In the genomic region with DNA sequence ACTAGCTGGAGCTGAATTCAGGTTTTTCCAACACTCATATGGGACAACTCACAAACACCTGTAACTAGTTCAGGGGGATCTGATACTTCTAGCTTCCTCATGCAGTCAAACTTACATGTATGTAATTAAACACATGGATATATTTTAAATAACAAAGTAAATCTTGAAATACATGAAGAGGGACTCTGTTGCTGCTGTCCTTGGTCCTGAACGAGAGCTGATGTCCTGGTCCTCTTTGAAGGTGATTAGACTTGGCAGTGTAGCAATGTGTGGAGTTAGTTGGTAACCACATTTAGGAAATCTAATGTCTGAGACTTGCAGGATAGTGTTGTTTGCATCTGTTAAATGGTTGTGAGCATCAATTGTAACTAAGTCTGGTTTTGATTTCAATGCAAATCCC, we compare ENCODE assay signal across 7 mouse cellular contexts.
A peak's percentile ranks its signal among the peaks of the same experiment; 100 is the strongest.
DNase-seq lines count a peak whose midpoint lies in the region; ATAC-seq lines count a peak whose summit lies in the region.

No protein-coding gene starts in this region.

- intact Hi-C loops in left cerebral cortex, postnatal 4 days (cut with DNase I): no loop called here

- ATAC-seq in inflammation-experienced regulatory T-cells, adult 6 months: no peak

- peak; percentile 72 for DNase-seq in testis, postnatal 10 days (ENCODE audit: low spot score)
- no peak for DNase-seq in testis, postnatal 14 days (ENCODE audit: low spot score)
- DNase-seq in c-Kit-positive CD71-positive TER-119-negative erythroid progenitor cells, embryonic 14.5 days (ENCODE audit: low read depth): peak; percentile 53
- peak; percentile 75 to 77 for DNase-seq in kidney, postnatal 4 days
- peak; percentile 44 for DNase-seq in thymus, postnatal 14 days
- DNase-seq in left cerebral cortex, postnatal 4 days: no peak

Comparison
In these comparisons a context has a peak if more than half of its experiments do, and no peak if none do; other contexts are left out.
1. DNase-seq: peak in testis, postnatal 10 days (single experiment), c-Kit-positive CD71-positive TER-119-negative erythroid progenitor cells, embryonic 14.5 days (single experiment), kidney, postnatal 4 days (2 of 2) and thymus, postnatal 14 days (single experiment); none in testis, postnatal 14 days (single experiment) and left cerebral cortex, postnatal 4 days (single experiment).